Mouse (Mus musculus) liver, embryonic 15.5 days (tissue): ENCODE measurements around the gene Gm28053. TPM values are rescaled to one million over a fixed set of nuclear protein-coding genes. Genes with fewer than 3 reads are reported as not detected.

Source experiments
- ATAC-seq: fragments of 200-750 bp; cut with Nextera tagmentation; 2 replicates; pipeline ENCODE4 v1.8.0; 2017; ENCODE audit warnings: moderate number of reproducible peaks, mild to moderate bottlenecking, moderate library complexity; ENCODE audit not compliant: insufficient read depth
- H3K27ac ChIP-seq: fragments of 300-500 bp; sonication (generic); replicated peaks from 2 replicates; pipeline ENCODE4 v1.5.1; 2015; ENCODE audit warnings: mild to moderate bottlenecking, inconsistent platforms
- H3K27me3 ChIP-seq: fragments of 300-500 bp; sonication (generic); 2 replicates; pipeline ENCODE4 v1.6.1; 2015; ENCODE audit warnings: mild to moderate bottlenecking, inconsistent platforms
- H3K36me3 ChIP-seq: fragments of 300-500 bp; sonication (generic); replicated peaks from 2 replicates; pipeline ENCODE4 v1.6.1; 2015; ENCODE audit warnings: moderate library complexity, mild to moderate bottlenecking, inconsistent platforms
- H3K4me1 ChIP-seq: fragments of 300-500 bp; sonication (generic); replicated peaks from 2 replicates; pipeline ENCODE4 v1.6.1; 2015; ENCODE audit warnings: inconsistent platforms
- H3K4me2 ChIP-seq: fragments of 300-500 bp; sonication (generic); 2 replicates; pipeline ENCODE4 v1.6.1; 2015; ENCODE audit warnings: moderate library complexity, mild to moderate bottlenecking, inconsistent platforms
- H3K4me3 ChIP-seq: fragments of 300-500 bp; sonication (generic); replicated peaks from 2 replicates; pipeline ENCODE4 v1.5.1; 2015; ENCODE audit warnings: mild to moderate bottlenecking, inconsistent platforms
- H3K9ac ChIP-seq: fragments of 300-500 bp; sonication (generic); 2 replicates; pipeline ENCODE4 v1.6.1; 2015; ENCODE audit warnings: moderate library complexity, mild to moderate bottlenecking, inconsistent platforms
- H3K9me3 ChIP-seq: fragments of 300-500 bp; sonication (generic); replicated peaks from 2 replicates; pipeline ENCODE4 v1.6.1; 2016; ENCODE audit warnings: inconsistent platforms
- WGBS: fragments of 180-500 bp; shearing (Covaris S2); methylation state at CpG from one replicate; pipeline ENCODE4 v1.1.7; 2015; ENCODE audit warnings: mixed read lengths; ENCODE audit not compliant: insufficient replicate concordance; 5-methylcytosine and 5-hydroxymethylcytosine counted together
- polyA plus RNA-seq: library from polyadenylated mRNA; unstranded; fragments of >200 nt; fragmentation: Nextera tagmentation; extraction: Ambion mirVana; gene quantifications from 2 replicates; pipeline ENCODE4 v1.2.1, GENCODE M21; 2015

Gm28053 gene
- 0.97 TPM in 1 of 2 replicates, not detected in the other for polyA plus RNA-seq

DNA sequence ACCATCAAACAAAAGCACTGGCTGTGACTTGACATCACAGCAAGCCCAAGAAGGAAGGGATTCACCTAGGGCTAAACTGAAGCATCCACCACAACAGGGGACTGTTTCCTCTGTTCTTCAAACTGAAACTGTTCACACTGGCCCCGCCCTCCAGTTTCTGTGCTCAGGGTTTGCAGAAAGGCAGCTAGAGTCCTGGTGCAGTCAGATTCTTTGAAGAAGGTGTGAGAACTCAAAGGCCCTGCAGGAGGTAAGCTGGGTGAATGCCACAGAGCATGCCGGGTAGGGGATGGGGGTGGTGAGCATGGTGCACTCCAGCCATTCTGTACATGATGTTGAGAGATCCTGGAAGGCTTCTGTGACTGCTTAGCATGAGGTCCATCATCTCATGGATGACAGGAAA lies at the start of gene Gm28053, which contains the start of gene Gimap7:
Gene Gm28053, plus strand, starts transcription at position 153 of the 400 bp plus-strand sequence.
Gene Gimap7, plus strand, starts transcription at position 167 of the 400 bp plus-strand sequence.
- Histone ChIP-seq H3K4me3 (no peak within 1 kb of the TSS), H3K27ac (no peak within 1 kb of the TSS), H3K27me3 (no peaks in the 10 kb centered on the region), H3K36me3 (no peaks in the 10 kb centered on the region), H3K9me3 (no peaks in the 10 kb centered on the region), H3K4me2 (no peak within 1 kb of the TSS), H3K4me1 (no peaks in the 10 kb centered on the region), H3K9ac (no peak within 1 kb of the TSS)
- ATAC-seq: no peak
- WGBS: 37% methylated on average over 2 of the region's 2 CpGs

DNA sequence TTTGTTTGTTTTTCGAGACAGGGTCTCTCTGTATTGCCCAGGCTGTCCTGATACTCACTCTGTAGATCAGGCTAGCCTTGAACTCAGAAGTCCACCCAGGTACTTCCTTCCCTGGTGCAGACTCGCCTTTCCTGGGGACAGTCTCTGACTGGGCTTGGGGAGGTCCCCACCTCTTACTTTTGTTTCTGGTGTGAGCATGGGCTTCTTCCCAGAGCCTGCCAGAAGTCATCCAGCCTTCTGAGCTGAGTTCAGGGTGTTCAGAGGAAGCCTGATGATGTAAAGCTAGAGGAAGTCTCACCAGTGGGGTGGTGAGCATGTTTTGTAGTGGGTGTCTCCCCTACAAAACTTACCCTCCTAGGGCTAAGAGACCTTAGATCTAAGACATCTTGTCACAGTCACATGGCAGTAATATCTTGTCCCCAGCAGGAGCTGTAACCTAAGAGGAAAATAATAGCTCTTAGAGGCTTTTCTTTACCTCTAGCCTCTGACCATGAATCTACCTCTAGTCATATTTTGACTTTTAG lies 48.9 kb upstream of the Gm28053 start:
- ATAC-seq: no peak
- H3K36me3 ChIP-seq: no peaks in the 10 kb centered on the region
- H3K27me3 ChIP-seq: no peaks in the 10 kb centered on the region
- no peak overlapping the region for H3K9ac ChIP-seq
- H3K4me1 ChIP-seq: peaks cover 13% of the 10 kb centered on the region
- 38% methylated on average over 2 of the region's 2 CpGs for WGBS
- no peak overlapping the region for H3K27ac ChIP-seq
- H3K4me2 ChIP-seq: no peak overlapping the region
- no peak overlapping the region for H3K4me3 ChIP-seq
- H3K9me3 ChIP-seq: no peaks in the 10 kb centered on the region

DNA sequence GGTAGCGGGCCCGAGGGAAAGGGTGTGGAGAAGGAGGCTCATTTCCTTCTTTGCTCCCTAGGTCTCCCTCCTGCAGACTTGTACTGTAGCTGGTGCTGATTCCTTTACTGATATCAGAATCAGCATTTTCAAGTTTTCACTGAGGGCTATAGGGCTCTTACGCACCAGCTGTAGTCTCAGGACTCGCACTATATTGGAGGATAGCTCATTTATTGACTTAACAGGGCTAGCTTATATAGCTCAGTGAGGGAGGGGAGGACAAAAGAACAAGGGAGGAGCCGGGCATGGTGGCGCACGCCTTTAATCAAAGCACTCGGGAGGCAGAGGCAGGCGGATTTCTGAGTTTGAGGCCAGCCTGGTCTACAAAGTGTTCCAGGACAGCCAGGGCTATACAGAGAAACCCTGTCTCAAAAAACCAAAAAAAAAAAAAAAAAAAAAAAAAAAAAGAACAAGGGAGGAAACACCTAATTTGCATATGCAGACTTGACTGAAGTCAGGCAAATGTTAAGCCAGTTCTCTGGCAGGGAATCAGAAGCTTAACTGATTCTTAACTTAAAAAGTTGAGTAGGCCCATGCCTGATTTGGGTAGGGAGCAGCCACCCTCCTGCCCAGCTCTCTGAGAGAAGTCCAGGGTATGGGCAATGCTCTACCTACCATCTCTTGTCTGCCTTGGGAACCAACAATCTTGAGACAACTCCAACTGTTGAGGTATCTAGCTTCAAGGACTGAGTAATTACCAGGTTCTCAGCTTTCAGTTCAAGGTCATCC lies 43.9 kb upstream of the Gm28053 start:
- H3K4me2 ChIP-seq: no peak overlapping the region

DNA sequence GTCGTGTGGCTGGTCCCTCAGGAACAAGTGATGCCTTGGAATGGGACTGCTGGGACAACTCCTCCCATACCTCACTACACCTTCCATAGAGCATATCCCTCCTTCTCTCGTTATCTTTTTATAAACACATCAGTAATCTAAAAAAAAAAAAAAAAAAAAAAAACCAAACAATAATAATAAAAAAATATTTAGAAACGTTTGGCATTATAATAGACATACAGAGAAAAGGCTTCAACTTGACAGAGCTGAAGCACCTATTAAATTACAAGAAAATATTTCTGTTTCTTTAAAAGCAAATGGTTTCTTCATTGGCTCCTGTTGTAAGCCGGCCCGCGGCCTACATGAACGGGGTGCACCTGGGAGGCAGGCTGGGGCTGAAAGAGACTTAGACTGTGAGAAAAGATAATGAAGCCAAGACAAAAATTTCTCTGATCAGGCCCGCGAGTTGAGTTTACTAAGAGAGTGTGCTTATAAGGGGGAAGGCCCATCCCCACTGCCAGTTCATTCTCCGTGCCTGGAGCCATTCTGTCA lies 42.9 kb upstream of the Gm28053 start:
- peak overlapping the region; percentile 49 for H3K27ac ChIP-seq
- H3K9ac ChIP-seq: 0 out of 2 replicates have a peak overlapping the region, but pooled peaks have one; percentile 22
- peak; percentile 33 for ATAC-seq
- 20% methylated on average over 10 of the region's 10 CpGs for WGBS
- H3K4me3 ChIP-seq: peak overlapping the region; percentile 52
- H3K27me3 ChIP-seq: no peaks in the 10 kb centered on the region
- H3K4me1 ChIP-seq: peaks cover 26% of the 10 kb centered on the region
- H3K36me3 ChIP-seq: no peaks in the 10 kb centered on the region
- peak overlapping the region; percentile 64 for H3K4me2 ChIP-seq
- no peaks in the 10 kb centered on the region for H3K9me3 ChIP-seq

More for the DNA sequence above, 43.9 kb upstream of the Gm28053 start:
- H3K36me3 ChIP-seq: no peaks in the 10 kb centered on the region
- no peak for ATAC-seq
- WGBS: 79% methylated on average over 9 of the region's 9 CpGs
- peaks cover 26% of the 10 kb centered on the region for H3K4me1 ChIP-seq
- no peaks in the 10 kb centered on the region for H3K27me3 ChIP-seq
- H3K27ac ChIP-seq: no peak overlapping the region
- no peak overlapping the region for H3K9ac ChIP-seq
- H3K9me3 ChIP-seq: no peaks in the 10 kb centered on the region
- no peak overlapping the region for H3K4me3 ChIP-seq

DNA sequence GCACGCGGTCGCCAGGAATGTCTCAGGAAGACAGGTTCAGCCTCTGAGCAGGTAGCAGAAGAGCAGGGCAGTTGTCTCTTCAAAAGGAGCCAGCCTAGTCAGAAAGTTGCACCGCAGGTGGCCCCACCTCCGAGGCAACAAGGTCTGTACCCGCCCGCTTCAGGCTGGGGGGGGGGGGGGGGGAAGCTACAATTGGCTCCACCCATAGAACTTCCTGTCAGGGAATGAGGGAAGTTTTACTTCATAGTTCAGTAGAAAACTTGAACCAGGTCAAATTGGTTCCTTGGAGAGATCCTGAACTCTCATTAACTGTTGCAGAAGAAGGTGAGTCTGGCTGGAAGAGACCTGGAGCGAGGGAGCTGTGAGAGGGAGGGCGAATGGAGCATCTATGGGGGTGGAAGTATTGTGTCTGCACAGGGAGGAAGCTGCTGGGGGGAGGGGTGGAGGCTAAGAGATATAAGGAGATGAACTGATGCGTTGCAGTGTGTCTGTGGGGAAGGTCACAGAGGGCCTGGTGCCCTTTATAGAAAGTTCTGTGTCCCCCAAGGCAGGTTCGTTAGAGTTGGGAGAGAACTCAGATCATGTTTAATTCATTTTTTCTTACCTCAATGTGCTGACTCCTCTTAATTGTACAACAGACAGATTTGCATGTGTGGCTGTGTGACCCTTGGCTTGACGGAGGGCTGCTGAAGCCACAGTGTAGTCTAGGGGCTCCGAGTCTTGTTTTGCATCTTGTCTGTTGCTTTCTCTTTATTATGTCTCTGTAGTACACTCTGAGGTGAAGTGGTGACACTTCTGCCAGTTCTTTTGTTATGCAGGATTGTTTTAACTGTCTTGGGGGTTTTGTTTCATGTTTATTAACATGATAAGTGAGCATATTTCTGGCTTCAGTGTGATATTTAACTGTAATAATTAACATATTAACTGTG lies 42.2 kb upstream of the Gm28053 start, which contains the start of gene Gimap9:
Gene Gimap9, plus strand, starts transcription at position 199 of the 929 bp plus-strand sequence.
- Histone ChIP-seq H3K9me3 (no peaks in the 10 kb centered on the region), H3K4me3 (peak within 1 kb of the TSS; percentile 52), H3K27me3 (no peaks in the 10 kb centered on the region), H3K9ac (peak within 1 kb of the TSS; percentile 22), H3K4me1 (peaks cover 26% of the 10 kb centered on the region), H3K27ac (peak within 1 kb of the TSS; percentile 57), H3K36me3 (no peaks in the 10 kb centered on the region), H3K4me2 (peak within 1 kb of the TSS; percentile 64)
- 5% methylated on average over 11 of the region's 13 CpGs for WGBS
- peak; percentile 80 for ATAC-seq

DNA sequence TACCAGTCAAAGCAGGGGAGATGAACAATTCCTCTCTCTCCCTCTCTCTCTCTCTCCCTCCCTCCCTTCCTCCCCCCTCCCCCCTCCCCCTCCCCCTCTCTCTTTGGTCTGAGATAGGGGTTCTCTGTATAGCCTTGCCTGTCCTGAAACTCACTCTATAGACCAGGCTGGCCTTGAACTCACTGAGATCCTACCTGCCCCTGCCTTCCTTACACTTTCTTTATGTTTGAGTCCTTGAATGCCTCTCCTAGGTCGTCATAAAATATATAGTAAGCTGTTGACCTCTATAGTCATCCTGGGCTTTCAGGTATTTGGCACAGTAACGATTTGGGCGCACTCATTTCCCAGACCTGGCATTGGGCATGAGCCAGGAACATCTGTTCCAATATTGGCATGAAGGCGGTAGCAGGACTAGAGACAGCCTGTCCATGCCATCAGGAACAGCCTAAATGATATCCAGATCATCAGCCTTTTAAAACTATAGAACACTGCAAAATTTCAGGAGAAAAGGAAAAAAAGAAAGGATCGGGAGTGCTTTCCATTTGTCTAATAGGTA lies 41.5 kb upstream of the Gm28053 start:
- Histone ChIP-seq H3K27me3 (no peaks in the 10 kb centered on the region), H3K9ac (no peak overlapping the region), H3K36me3 (no peaks in the 10 kb centered on the region), H3K4me2 (peak overlapping the region; percentile 64), H3K4me3 (peak overlapping the region; percentile 52; the same call in 1 of the 2 replicates), H3K27ac (no peak overlapping the region), H3K9me3 (no peaks in the 10 kb centered on the region), H3K4me1 (peaks cover 26% of the 10 kb centered on the region)
- 66% methylated on average over 5 of the region's 5 CpGs for WGBS
- ATAC-seq: no peak

DNA sequence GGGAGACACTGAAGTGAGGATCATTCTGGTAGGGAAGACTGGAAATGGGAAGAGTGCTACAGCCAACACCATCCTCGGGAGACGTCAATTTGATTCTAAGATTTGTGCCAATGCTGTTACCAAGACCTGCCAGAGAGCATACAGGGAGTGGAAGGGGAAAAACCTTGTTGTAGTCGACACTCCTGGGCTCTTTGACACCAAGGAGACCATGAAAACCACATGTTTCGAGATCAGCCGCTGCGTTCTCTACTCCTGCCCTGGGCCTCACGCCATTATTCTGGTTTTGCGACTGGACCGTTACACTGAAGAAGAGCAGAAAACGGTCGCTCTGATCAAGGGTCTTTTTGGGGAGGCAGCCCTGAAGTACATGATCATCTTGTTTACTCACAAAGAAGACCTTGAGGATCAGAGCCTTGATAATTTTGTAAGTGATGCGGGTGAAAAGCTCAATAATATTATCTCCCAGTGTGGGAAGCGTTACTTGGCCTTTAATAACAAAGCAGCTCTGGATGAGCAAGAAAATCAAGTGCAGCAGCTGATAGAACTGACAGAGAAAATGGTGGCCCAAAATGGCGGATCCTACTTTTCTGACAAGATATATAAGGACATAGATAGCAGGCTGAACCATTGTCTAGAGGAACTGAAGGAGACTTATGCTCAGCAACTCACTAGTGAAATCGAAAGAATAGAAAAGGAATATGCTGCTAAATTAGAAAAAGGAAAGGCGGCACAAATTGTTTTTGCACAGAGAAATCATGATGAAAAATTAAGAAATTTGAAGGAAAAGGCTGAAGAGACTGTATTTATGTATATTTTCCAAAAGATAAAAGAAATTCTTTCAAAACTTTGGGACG lies 40.7 kb upstream of the Gm28053 start:
- H3K27me3 ChIP-seq: no peaks in the 10 kb centered on the region
- no peak for ATAC-seq
- no peak overlapping the region for H3K4me3 ChIP-seq
- H3K36me3 ChIP-seq: no peaks in the 10 kb centered on the region
- no peak overlapping the region for H3K9ac ChIP-seq
- WGBS: 76% methylated on average over 17 of the region's 17 CpGs
- peak overlapping the region; percentile 64; the same call in 1 of the 2 replicates for H3K4me2 ChIP-seq
- H3K4me1 ChIP-seq: peaks cover 26% of the 10 kb centered on the region
- no peak overlapping the region for H3K27ac ChIP-seq
- no peaks in the 10 kb centered on the region for H3K9me3 ChIP-seq

DNA sequence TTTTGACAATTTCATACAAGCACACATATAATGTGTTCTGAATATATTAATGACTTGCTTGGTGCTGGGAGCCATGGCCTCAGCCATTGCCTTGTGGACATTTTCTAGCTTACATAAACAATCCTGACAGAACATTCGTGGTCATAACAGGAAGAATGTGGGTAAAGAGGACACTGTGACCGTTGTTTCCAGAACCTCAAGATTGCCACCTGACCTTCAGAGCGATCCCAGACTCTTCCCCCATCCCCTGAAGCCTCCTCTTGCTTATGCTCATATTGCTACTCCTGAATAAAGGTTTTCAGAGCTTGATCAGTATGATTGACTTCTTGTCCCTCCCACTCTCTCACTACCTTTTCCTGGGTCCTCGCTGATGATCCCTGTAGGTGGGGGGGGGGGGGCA lies 40.0 kb upstream of the Gm28053 start:
- Histone ChIP-seq H3K9me3 (no peaks in the 10 kb centered on the region), H3K4me1 (peaks cover 26% of the 10 kb centered on the region), H3K27me3 (no peaks in the 10 kb centered on the region), H3K36me3 (no peaks in the 10 kb centered on the region), H3K27ac (no peak overlapping the region), H3K9ac (no peak overlapping the region), H3K4me2 (no peak overlapping the region), H3K4me3 (no peak overlapping the region)
- 39% methylated on average over 4 of the region's 4 CpGs for WGBS
- ATAC-seq: no peak

DNA sequence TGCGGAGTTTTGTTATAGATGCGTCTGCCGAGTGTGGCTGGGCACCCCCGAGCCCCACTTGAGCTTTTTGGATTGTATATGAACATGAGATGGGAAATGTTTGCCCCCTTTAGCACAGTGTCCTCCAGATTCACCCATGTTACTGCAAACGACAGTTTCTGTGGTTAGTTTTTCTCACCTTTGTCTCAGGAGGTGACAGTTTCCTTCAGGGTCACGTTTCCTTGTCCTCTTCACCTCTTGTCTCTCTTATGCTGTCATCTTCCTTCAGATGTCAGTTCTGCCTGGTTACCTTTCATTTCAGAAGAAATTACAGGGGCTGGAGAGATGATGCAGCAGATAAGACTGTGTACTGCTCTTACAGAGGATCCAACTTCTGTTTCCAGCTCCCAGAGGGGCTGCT lies 38.7 kb upstream of the Gm28053 start:
- Histone ChIP-seq H3K4me2 (no peak overlapping the region), H3K9me3 (no peaks in the 10 kb centered on the region), H3K36me3 (no peaks in the 10 kb centered on the region), H3K27ac (no peak overlapping the region), H3K27me3 (no peaks in the 10 kb centered on the region), H3K4me1 (peaks cover 28% of the 10 kb centered on the region), H3K9ac (no peak overlapping the region), H3K4me3 (no peak overlapping the region)
- ATAC-seq: no peak
- 56% methylated on average over 6 of the region's 6 CpGs for WGBS

DNA sequence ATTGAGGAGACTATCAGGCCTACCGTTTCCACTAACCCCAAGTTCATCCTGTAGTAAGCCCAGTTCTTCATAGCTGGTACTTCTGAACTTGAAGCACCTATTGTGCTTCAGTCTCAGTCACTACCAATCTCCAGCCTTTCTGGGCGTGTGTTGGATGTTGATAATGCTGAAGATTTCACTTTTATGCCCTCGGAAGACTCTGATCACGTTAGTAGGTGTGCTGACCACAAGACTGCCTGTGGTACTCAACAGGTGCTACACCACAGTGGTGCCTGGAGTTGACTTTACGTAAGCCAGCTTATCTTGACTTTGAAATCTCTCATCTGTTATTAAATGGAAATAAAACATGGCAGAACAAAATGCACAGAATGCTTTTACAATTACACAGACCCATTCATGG lies 38.0 kb upstream of the Gm28053 start:
- Histone ChIP-seq H3K9me3 (no peaks in the 10 kb centered on the region), H3K4me2 (no peak overlapping the region), H3K27me3 (no peaks in the 10 kb centered on the region), H3K36me3 (no peaks in the 10 kb centered on the region), H3K27ac (no peak overlapping the region), H3K9ac (no peak overlapping the region), H3K4me1 (peaks cover 22% of the 10 kb centered on the region), H3K4me3 (no peak overlapping the region)
- ATAC-seq: no peak
- WGBS: 42% methylated on average over 5 of the region's 5 CpGs
